Comparison of ENCODE assay signal across 28 mouse cellular contexts in genomic region chrX:104054848-104055247, GRCm38 (mm10).
"Had no signal": no experiment of that assay in that cellular context is flagged by ENCODE, and none has a peak within 500 bp of the region (broad histone marks: within the 10 kb centered on the region; RNA-seq: fewer than 3 reads in every experiment).

No protein-coding gene starts in this region.

- H3K4me2 ChIP-seq: embryonic facial prominence, embryonic 12.5 days; embryonic facial prominence, embryonic 13.5 days; embryonic facial prominence, embryonic 15.5 days; forebrain, embryonic 12.5 days; forebrain, embryonic 13.5 days; forebrain, embryonic 15.5 days had no signal

- H3K27ac ChIP-seq: embryonic facial prominence, embryonic 10.5 days; embryonic facial prominence, embryonic 12.5 days; embryonic facial prominence, embryonic 13.5 days; embryonic facial prominence, embryonic 15.5 days; forebrain, embryonic 10.5 days; forebrain, embryonic 12.5 days; forebrain, embryonic 13.5 days; forebrain, embryonic 15.5 days; gastrocnemius, adult 2 months had no signal

- ATAC-seq: forebrain, embryonic 13.5 days; forebrain, embryonic 14.5 days; forebrain, embryonic 15.5 days; forebrain, embryonic 16.5 days; forebrain, postnatal 0 days had no signal

- H3K36me3 ChIP-seq: embryonic facial prominence, embryonic 10.5 days; embryonic facial prominence, embryonic 12.5 days; embryonic facial prominence, embryonic 13.5 days; embryonic facial prominence, embryonic 15.5 days; forebrain, embryonic 10.5 days; forebrain, embryonic 12.5 days; forebrain, embryonic 15.5 days had no signal

- H3K4me3 ChIP-seq: embryonic facial prominence, embryonic 10.5 days; embryonic facial prominence, embryonic 12.5 days; embryonic facial prominence, embryonic 13.5 days; embryonic facial prominence, embryonic 15.5 days; erythroblast, embryonic 14.5 days; forebrain, embryonic 10.5 days; forebrain, embryonic 12.5 days; forebrain, embryonic 13.5 days; forebrain, embryonic 15.5 days; gastrocnemius, adult 2 months had no signal

- DNase-seq: cerebellum, adult 18-20 months; cerebellum, adult 2 months; cerebellum, adult 8-10 months; cerebellum, adult 9-10 months; cerebellum, adult 9-11 months; cerebellum, postnatal 10 days; cerebellum, postnatal 14 days; cerebellum, postnatal 25 days; cerebellum, postnatal 36 days; embryo, embryonic 11 days; forebrain, postnatal 0 days; gastrocnemius, adult 2 months; gastrocnemius, postnatal 10 days; gastrocnemius, postnatal 14 days; gastrocnemius, postnatal 25 days; gastrocnemius, postnatal 36 days; heart, adult 11 months had no signal

- H3K9ac ChIP-seq: embryonic facial prominence, embryonic 12.5 days; embryonic facial prominence, embryonic 13.5 days; embryonic facial prominence, embryonic 15.5 days; forebrain, embryonic 12.5 days; forebrain, embryonic 13.5 days; forebrain, embryonic 15.5 days; forebrain, postnatal 0 days had no signal

- H3K9me3 ChIP-seq: embryonic facial prominence, embryonic 10.5 days; embryonic facial prominence, embryonic 12.5 days; embryonic facial prominence, embryonic 13.5 days; embryonic facial prominence, embryonic 15.5 days; forebrain, embryonic 10.5 days; forebrain, embryonic 12.5 days; forebrain, embryonic 13.5 days; forebrain, embryonic 15.5 days had no signal

- H3K4me1 ChIP-seq: embryonic facial prominence, embryonic 10.5 days; embryonic facial prominence, embryonic 12.5 days; embryonic facial prominence, embryonic 13.5 days; embryonic facial prominence, embryonic 15.5 days; forebrain, embryonic 10.5 days; forebrain, embryonic 12.5 days; forebrain, embryonic 13.5 days; forebrain, embryonic 15.5 days had no signal

- H3K27me3 ChIP-seq: embryonic facial prominence, embryonic 12.5 days; embryonic facial prominence, embryonic 13.5 days; embryonic facial prominence, embryonic 15.5 days; forebrain, embryonic 13.5 days; forebrain, embryonic 15.5 days had no signal
